Mouse (Mus musculus) hindbrain, postnatal 0 days (tissue): ENCODE measurements at regions not wholly inside any gene's neighbourhood (a gene's known extent, or its start where the extent isn't known, plus 50 kb on each side); places are given as distances from the start of the nearest gene placed in this dataset.
A peak's percentile ranks its signal among the peaks of the same experiment; 100 is the strongest.

Experiments used
- ATAC-seq: fragments of 200-750 bp; cut with Nextera tagmentation; 2 replicates; pipeline ENCODE4 v1.8.0; 2017; ENCODE audit warnings: mild to moderate bottlenecking, moderate TSS enrichment, moderate library complexity
- DNase-seq: peaks from one replicate; pipeline ENCODE4 v3.0.0-alpha.2; 2015; ENCODE audit warnings: low spot score
- H3K27ac ChIP-seq: fragments of 300-500 bp; sonication (generic); 2 replicates; pipeline ENCODE4 v1.5.1; 2014; ENCODE audit warnings: mild to moderate bottlenecking
- H3K27me3 ChIP-seq: fragments of 300-500 bp; sonication (generic); 2 replicates; pipeline ENCODE4 v1.6.1; 2014; ENCODE audit warnings: low read length, mixed read lengths; ENCODE audit not compliant: insufficient read depth
- H3K36me3 ChIP-seq: fragments of 300-500 bp; sonication (generic); 2 replicates; pipeline ENCODE4 v1.6.1; 2014; ENCODE audit warnings: low read length, mixed read lengths; ENCODE audit not compliant: insufficient read depth
- H3K4me1 ChIP-seq: fragments of 300-500 bp; sonication (generic); 2 replicates; pipeline ENCODE4 v1.6.1; 2014; ENCODE audit warnings: antibody characterized with exemption, low read length, mixed read lengths; ENCODE audit not compliant: insufficient read depth
- H3K4me2 ChIP-seq: fragments of 300-500 bp; sonication (generic); 2 replicates; pipeline ENCODE4 v1.6.1; 2014; ENCODE audit warnings: low read depth, mild to moderate bottlenecking, low read length, moderate library complexity, mixed read lengths
- H3K4me3 ChIP-seq: fragments of 300-500 bp; sonication (generic); 2 replicates; pipeline ENCODE4 v1.5.1; 2014; ENCODE audit warnings: low read length
- H3K9ac ChIP-seq: fragments of 300-500 bp; sonication (generic); replicated peaks from 2 replicates; pipeline ENCODE4 v1.6.1; 2014; ENCODE audit warnings: mild to moderate bottlenecking, low read length, moderate library complexity, mixed read lengths
- H3K9me3 ChIP-seq: fragments of 300-500 bp; sonication (generic); 2 replicates; pipeline ENCODE4 v1.6.1; 2016; ENCODE audit warnings: low read length, mixed read lengths
- CTCF ChIP-seq: IDR thresholded peaks from 2 replicates; pipeline ENCODE4 v1.5.1; 2016; ENCODE audit warnings: antibody characterized with exemption, control low read depth, low read depth
- WGBS: fragments of 180-500 bp; shearing (Covaris S2); extraction: QIAGEN DNeasy Blood & Tissue Kit; methylation state at CpG from one replicate; pipeline ENCODE4 v1.1.7; 2014; 5-methylcytosine and 5-hydroxymethylcytosine counted together

- 68% methylated on average over 3 of the region's 3 CpGs for WGBS
- no peak for ATAC-seq
- Histone ChIP-seq H3K4me3 (no peak overlapping the region), H3K36me3 (no peaks in the 10 kb centered on the region), H3K9ac (no peak overlapping the region), H3K27me3 (no peaks in the 10 kb centered on the region), H3K27ac (no peak overlapping the region), H3K4me2 (no peak overlapping the region), H3K9me3 (no peaks in the 10 kb centered on the region), H3K4me1 (no peaks in the 10 kb centered on the region)
- TF ChIP-seq CTCF: no peak
- peak; percentile 2 for DNase-seq
These were observed 1288.1 kb downstream of the D3Ertd751e start for GRCm38 (mm10) chr3:43030411-43030991.

GRCm38 (mm10) chr3:43056344-43056743 lies 1313.9 kb downstream of the D3Ertd751e start:
- H3K9me3 ChIP-seq: no peaks in the 10 kb centered on the region
- no peak overlapping the region for H3K9ac ChIP-seq
- no peak overlapping the region for H3K4me2 ChIP-seq
- no peak overlapping the region for H3K4me3 ChIP-seq
- DNase-seq (no peak), ATAC-seq (no peak)
- H3K4me1 ChIP-seq: no peaks in the 10 kb centered on the region
- H3K27me3 ChIP-seq: no peaks in the 10 kb centered on the region
- H3K27ac ChIP-seq: no peak overlapping the region
- 82% methylated on average over 2 of the region's 2 CpGs for WGBS
- no peaks in the 10 kb centered on the region for H3K36me3 ChIP-seq
- no peak for TF ChIP-seq CTCF
